Mouse (Mus musculus) hindbrain, postnatal 0 days (tissue): ENCODE measurements around the gene Lhfp. TPM values are rescaled to one million over a fixed set of nuclear protein-coding genes. Genes with fewer than 3 reads are reported as not detected.
A peak's percentile ranks its signal among the peaks of the same experiment; 100 is the strongest.

Experiments
- ATAC-seq: fragments of 200-750 bp; cut with Nextera tagmentation; 2 replicates; pipeline ENCODE4 v1.8.0; 2017; ENCODE audit warnings: mild to moderate bottlenecking, moderate TSS enrichment, moderate library complexity
- DNase-seq: peaks from one replicate; pipeline ENCODE4 v3.0.0-alpha.2; 2015; ENCODE audit warnings: low spot score
- H3K27ac ChIP-seq: fragments of 300-500 bp; sonication (generic); 2 replicates; pipeline ENCODE4 v1.5.1; 2014; ENCODE audit warnings: mild to moderate bottlenecking
- H3K27me3 ChIP-seq: fragments of 300-500 bp; sonication (generic); 2 replicates; pipeline ENCODE4 v1.6.1; 2014; ENCODE audit warnings: low read length, mixed read lengths; ENCODE audit not compliant: insufficient read depth
- H3K36me3 ChIP-seq: fragments of 300-500 bp; sonication (generic); 2 replicates; pipeline ENCODE4 v1.6.1; 2014; ENCODE audit warnings: low read length, mixed read lengths; ENCODE audit not compliant: insufficient read depth
- H3K4me1 ChIP-seq: fragments of 300-500 bp; sonication (generic); 2 replicates; pipeline ENCODE4 v1.6.1; 2014; ENCODE audit warnings: antibody characterized with exemption, low read length, mixed read lengths; ENCODE audit not compliant: insufficient read depth
- H3K4me2 ChIP-seq: fragments of 300-500 bp; sonication (generic); 2 replicates; pipeline ENCODE4 v1.6.1; 2014; ENCODE audit warnings: low read depth, mild to moderate bottlenecking, low read length, moderate library complexity, mixed read lengths
- H3K4me3 ChIP-seq: fragments of 300-500 bp; sonication (generic); 2 replicates; pipeline ENCODE4 v1.5.1; 2014; ENCODE audit warnings: low read length
- H3K9ac ChIP-seq: fragments of 300-500 bp; sonication (generic); replicated peaks from 2 replicates; pipeline ENCODE4 v1.6.1; 2014; ENCODE audit warnings: mild to moderate bottlenecking, low read length, moderate library complexity, mixed read lengths
- H3K9me3 ChIP-seq: fragments of 300-500 bp; sonication (generic); 2 replicates; pipeline ENCODE4 v1.6.1; 2016; ENCODE audit warnings: low read length, mixed read lengths
- CTCF ChIP-seq: IDR thresholded peaks from 2 replicates; pipeline ENCODE4 v1.5.1; 2016; ENCODE audit warnings: antibody characterized with exemption, control low read depth, low read depth
- WGBS: fragments of 180-500 bp; shearing (Covaris S2); extraction: QIAGEN DNeasy Blood & Tissue Kit; methylation state at CpG from one replicate; pipeline ENCODE4 v1.1.7; 2014; 5-methylcytosine and 5-hydroxymethylcytosine counted together
- polyA plus RNA-seq: library from polyadenylated mRNA; unstranded; fragments of >200 nt; fragmentation: Nextera tagmentation; extraction: Ambion mirVana; gene quantifications from 2 replicates; pipeline ENCODE4 v1.2.1, GENCODE M21; 2015
- total RNA-seq: library from RNA; depleted of rRNA; stranded (reverse); fragments of >200 nt; gene quantifications from 2 replicates; pipeline ENCODE4 v1.2.3, GENCODE M21; 2014

The Lhfp gene
- total and polyA plus RNA-seq, 2 experiments from 2014 or later, result 57.2 to 68.0 TPM

DNA sequence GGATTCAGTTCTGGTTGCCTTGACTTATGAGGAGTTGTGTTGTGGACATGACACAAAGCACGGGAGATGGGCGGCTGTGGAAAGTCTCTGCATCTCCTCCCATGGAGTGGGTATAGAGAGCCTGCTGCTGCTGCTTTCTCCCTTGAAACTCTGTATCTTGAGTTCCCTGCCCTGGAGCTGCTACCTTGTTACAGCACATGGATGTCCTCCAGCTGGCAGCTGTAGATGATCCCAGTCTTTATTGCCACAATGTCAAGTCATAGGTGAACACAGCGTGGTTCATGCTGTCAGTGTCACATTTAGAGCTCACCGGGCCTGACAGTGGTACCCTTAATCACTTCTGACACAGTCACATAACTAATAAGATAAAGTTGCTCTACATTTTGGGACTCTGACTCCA lies 251.7 kb downstream of the Lhfp start:
- no peak for ATAC-seq
- TF ChIP-seq CTCF, result no peak
- no peaks in the 10 kb centered on the region for H3K27me3 ChIP-seq
- no peak overlapping the region for H3K4me2 ChIP-seq
- H3K4me3 ChIP-seq, result no peak overlapping the region
- 78% methylated on average over 4 of the region's 4 CpGs for WGBS
- no peaks in the 10 kb centered on the region for H3K4me1 ChIP-seq
- H3K27ac ChIP-seq, result no peak overlapping the region
- H3K36me3 ChIP-seq, result no peaks in the 10 kb centered on the region
- no peak overlapping the region for H3K9ac ChIP-seq
- no peak for DNase-seq
- no peaks in the 10 kb centered on the region for H3K9me3 ChIP-seq

DNA sequence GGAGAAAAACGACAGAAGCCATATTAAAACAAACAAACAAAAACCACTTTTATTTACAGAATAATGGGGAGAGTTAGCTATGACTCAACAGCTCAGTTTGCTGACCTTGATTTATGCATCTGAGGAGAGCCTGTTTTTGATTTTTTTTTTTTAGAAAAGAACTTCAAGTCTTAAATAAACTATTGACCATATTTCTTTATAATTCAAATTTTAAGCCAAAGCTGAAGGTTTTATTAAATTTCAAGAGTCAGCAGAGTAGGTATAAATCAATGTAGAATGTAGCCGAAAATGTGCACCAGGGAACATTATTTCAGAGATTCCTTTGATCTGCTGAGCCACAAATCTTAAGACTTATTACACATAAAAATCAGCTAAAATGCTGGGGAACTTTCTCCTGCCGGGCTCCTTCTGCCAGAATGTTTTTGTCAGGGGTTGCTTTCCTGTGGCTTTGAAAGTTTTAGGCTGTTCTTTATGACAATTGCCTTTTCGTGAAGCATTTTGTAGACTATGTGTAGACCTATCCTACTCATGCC lies 252.6 kb downstream of the Lhfp start:
- 82% methylated on average over 4 of the region's 4 CpGs for WGBS
- no peak overlapping the region for H3K9ac ChIP-seq
- no peaks in the 10 kb centered on the region for H3K9me3 ChIP-seq
- H3K4me1 ChIP-seq, result no peaks in the 10 kb centered on the region
- no peak overlapping the region for H3K27ac ChIP-seq
- H3K36me3 ChIP-seq, result no peaks in the 10 kb centered on the region
- no peaks in the 10 kb centered on the region for H3K27me3 ChIP-seq
- H3K4me3 ChIP-seq, result no peak overlapping the region
- no peak for ATAC-seq
- no peak for TF ChIP-seq CTCF
- no peak overlapping the region for H3K4me2 ChIP-seq
- DNase-seq, result no peak

DNA sequence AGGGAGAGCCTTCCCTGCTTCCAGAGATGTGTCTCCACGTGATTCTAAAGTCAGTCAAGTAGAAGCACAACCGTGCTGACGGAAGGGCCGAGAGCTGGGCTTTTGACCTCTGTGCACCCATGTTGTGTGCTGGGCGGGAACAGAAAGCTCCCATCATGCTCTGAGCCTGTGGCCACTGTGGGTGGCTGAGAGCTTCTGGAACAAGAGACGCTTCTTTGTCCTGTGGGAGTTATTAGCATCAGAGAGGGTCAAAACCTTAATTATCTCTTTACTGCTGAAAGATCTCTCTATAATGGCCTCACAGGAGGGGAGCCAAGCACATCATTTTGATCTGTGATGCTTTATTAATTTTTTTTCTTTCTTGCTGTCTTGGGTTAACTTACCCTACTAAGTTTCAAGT lies 253.5 kb downstream of the Lhfp start:
- TF ChIP-seq CTCF, result no peak
- no peaks in the 10 kb centered on the region for H3K4me1 ChIP-seq
- H3K9me3 ChIP-seq, result no peaks in the 10 kb centered on the region
- H3K27me3 ChIP-seq, result no peaks in the 10 kb centered on the region
- ATAC-seq (no peak), DNase-seq (no peak)
- H3K4me2 ChIP-seq, result no peak overlapping the region
- H3K9ac ChIP-seq, result no peak overlapping the region
- H3K4me3 ChIP-seq, result no peak overlapping the region
- no peaks in the 10 kb centered on the region for H3K36me3 ChIP-seq
- no peak overlapping the region for H3K27ac ChIP-seq
- WGBS, result 33% methylated on average over 6 of the region's 6 CpGs

DNA sequence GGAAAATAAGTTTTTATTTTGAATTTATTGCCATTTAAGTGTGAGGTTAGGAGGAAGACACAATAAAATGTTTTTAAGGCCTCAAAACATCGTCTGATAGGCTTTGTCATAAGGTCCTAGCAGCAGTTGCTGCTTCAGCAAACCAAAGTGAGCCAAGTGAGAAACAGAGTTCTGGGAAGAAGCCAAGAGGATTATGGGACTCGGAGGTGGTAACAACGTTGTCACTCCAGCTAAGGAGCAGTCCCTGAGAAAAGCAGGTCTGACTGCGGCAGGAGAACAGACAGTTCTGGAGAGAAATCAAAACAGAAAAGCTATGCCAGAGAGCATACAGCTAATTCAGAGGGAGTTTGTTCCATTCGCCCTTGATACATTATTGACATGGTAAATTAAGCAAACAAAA lies 260.5 kb downstream of the Lhfp start:
- Histone ChIP-seq H3K9ac (no peak overlapping the region), H3K9me3 (no peaks in the 10 kb centered on the region; the same call in 1 of the 2 replicates), H3K27ac (no peak overlapping the region), H3K27me3 (no peaks in the 10 kb centered on the region), H3K4me2 (no peak overlapping the region), H3K4me1 (no peaks in the 10 kb centered on the region), H3K36me3 (no peaks in the 10 kb centered on the region), H3K4me3 (no peak overlapping the region)
- peak; percentile 22 for DNase-seq
- no peak for ATAC-seq
- 62% methylated on average over 5 of the region's 5 CpGs for WGBS
- TF ChIP-seq CTCF, result no peak

DNA sequence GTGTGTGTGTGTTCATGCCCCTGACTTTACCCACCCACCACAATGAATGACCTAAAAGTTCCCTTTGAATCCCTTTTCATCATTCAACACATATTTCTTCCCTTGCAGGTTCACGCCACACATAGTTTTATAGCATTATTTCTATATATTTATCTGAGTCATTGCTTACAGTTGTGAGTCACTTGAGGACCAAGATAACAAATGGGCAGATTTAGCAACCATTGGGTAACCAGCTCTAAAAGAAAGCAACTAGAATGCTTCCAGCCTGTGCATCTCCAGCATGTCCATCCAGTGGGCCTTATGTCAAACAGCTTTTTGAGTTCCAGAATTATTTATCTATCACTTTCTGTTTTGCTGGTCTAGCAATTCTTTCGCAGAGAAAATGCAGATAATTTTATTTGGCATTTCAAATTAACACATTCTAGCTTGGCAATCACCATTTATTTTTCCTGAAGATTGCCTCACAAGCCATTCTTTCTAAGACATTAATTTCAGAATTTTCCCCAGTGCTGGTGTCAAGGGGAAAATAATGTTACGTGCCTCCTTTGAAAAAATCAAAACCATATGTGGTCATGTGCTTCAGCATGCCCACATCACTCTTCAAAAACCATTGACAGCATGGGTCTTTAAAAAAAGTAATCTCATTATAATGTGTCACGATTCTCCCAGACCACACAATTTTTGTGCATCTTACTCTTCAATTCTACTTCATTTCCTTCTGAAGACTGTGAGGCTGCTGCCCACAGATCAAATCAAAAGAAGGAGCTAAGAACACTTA lies 263.0 kb downstream of the Lhfp start:
- ATAC-seq (no peak), DNase-seq (no peak)
- H3K27me3 ChIP-seq, result no peaks in the 10 kb centered on the region
- 76% methylated on average over 4 of the region's 4 CpGs for WGBS
- H3K9me3 ChIP-seq, result no peaks in the 10 kb centered on the region; the same call in 1 of the 2 replicates
- no peak overlapping the region for H3K4me2 ChIP-seq
- no peak overlapping the region for H3K9ac ChIP-seq
- H3K4me1 ChIP-seq, result no peaks in the 10 kb centered on the region
- TF ChIP-seq CTCF, result no peak
- H3K27ac ChIP-seq, result no peak overlapping the region
- no peak overlapping the region for H3K4me3 ChIP-seq
- H3K36me3 ChIP-seq, result no peaks in the 10 kb centered on the region

GRCm38 (mm10) chr3:53305860-53306259 lies 264.5 kb downstream of the Lhfp start:
- Histone ChIP-seq H3K27ac (no peak overlapping the region), H3K9me3 (no peaks in the 10 kb centered on the region; the same call in 1 of the 2 replicates), H3K9ac (no peak overlapping the region), H3K4me2 (no peak overlapping the region), H3K36me3 (no peaks in the 10 kb centered on the region), H3K27me3 (no peaks in the 10 kb centered on the region), H3K4me1 (no peaks in the 10 kb centered on the region), H3K4me3 (no peak overlapping the region)
- no peak for TF ChIP-seq CTCF
- ATAC-seq (no peak), DNase-seq (no peak)
- WGBS, result 60% methylated on average over 1 of the region's 1 CpGs

- DNase-seq, result no peak
- no peaks in the 10 kb centered on the region; the same call in 1 of the 2 replicates for H3K9me3 ChIP-seq
- peak; percentile 10; the same call in 1 of the 2 replicates for TF ChIP-seq CTCF
- H3K4me3 ChIP-seq, result no peak overlapping the region
- no peak overlapping the region for H3K27ac ChIP-seq
- 58% methylated on average over 5 of the region's 5 CpGs for WGBS
- H3K36me3 ChIP-seq, result no peaks in the 10 kb centered on the region
- no peaks in the 10 kb centered on the region for H3K27me3 ChIP-seq
- H3K4me2 ChIP-seq, result no peak overlapping the region
- H3K9ac ChIP-seq, result no peak overlapping the region
- no peak for ATAC-seq
- no peaks in the 10 kb centered on the region for H3K4me1 ChIP-seq
Observed at GRCm38 (mm10) chr3:53308649-53309048, 267.3 kb downstream of the Lhfp start.
